Mouse (Mus musculus): Measurements from ENCODE around the gene Hipk1.

DNA sequence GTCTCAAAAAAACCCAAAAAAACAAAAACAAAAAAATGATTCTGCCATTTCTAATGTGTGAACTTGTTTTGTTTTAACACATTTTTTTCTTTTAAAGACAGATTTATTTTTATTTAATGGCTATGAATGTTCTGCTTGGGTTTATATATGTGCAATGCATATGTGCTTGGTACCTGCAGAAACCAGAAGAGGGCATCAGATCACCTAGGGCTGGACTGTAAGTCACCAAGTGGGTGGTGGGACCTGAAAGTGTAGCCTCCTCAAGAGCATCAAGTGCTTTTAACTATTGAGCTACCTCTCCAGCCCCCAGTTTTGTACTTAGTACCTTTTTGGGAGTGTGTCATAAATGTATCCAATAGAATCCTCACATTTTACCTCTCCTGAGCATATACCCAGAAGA, 36.2 kb upstream of the Hipk1 start:
- TF ChIP-seq CTCF (conservative IDR thresholded peaks at IDR 0.05; ENCODE audit: insufficient read depth, insufficient read length, low read depth, low read length) (no peak; the same call in 1 of the 2 replicates), POLR2A (IDR thresholded peaks at IDR 0.05; ENCODE audit: low read depth, low read length) (no peak)
